Mouse (Mus musculus): ENCODE measurements at regions not wholly inside any gene's neighbourhood (a gene's known extent, or its start where the extent isn't known, plus 50 kb on each side); places are given as distances from the start of the nearest gene placed in this dataset.

DNA sequence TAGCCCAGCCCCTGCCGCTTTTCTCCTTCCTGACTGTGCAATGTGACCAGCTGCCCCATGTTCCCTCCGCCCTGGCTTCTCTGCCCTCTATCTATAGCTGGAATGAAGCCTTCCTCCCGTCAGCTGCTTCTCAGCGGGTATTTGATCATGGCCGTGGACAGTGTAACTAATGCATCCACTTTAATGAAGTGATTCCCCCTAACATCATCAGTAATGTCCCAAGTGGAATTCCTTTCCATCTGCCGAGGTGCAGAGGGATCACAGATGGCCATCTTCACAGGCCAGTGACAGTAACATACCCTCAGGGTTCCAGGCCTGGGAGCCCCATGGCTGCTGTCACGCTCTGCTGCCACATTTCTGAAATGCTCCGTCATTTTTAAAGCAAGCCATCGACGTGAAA, 51.5 kb upstream of the Cd83 start:
- TF ChIP-seq CTCF (IDR thresholded peaks at IDR 0.05; ENCODE audit: insufficient read depth, low read length) (no peak), POLR2A (IDR thresholded peaks at IDR 0.05; ENCODE audit: borderline replicate concordance, extremely low read depth, low read depth, low read length) (no peak)
